Mouse (Mus musculus): ENCODE data around the gene Exd1.

The Exd1 gene

DNA sequence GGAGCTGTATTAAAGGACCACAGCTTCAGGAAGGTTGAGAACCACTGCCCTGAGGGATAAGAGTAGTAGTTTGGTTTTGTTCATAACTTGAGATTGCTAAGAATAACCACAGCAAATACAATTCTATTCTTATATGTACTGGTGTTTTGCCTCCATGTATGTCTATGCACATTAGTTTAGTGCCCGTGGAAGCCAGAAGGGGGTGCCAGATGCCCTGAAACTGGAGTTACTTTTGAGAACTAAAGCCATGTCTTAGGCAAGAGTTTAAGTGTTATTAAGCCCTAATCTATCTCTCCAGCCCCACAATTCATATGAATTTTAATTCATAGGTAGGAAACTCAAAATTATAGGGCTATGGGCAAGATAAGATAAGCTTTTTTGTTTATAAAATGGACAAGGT is 5.3 kb downstream of the Exd1 start:
- WGBS, result 18% methylated on average over 1 of the region's 1 CpGs

DNA sequence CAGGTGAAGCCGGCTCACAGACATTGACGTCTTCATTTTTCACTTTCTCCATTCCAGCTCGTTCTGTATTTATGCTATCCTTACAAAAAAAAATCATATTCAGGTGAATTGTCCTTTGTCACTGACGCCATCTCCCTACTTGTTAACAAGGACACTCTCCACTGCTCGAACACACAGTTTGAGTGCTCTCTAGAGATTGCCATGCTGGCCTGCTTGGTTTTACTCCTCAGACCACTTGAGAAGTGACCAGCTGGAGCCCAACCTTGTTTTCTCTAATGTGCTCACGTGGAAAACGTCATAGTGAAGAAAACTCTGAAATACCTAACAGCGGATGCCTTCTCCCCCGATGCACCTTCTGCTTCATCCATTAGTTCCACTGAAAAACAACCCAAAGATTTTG is 8.6 kb downstream of the Exd1 start:
- 89% methylated on average over 9 of the region's 9 CpGs for WGBS

DNA sequence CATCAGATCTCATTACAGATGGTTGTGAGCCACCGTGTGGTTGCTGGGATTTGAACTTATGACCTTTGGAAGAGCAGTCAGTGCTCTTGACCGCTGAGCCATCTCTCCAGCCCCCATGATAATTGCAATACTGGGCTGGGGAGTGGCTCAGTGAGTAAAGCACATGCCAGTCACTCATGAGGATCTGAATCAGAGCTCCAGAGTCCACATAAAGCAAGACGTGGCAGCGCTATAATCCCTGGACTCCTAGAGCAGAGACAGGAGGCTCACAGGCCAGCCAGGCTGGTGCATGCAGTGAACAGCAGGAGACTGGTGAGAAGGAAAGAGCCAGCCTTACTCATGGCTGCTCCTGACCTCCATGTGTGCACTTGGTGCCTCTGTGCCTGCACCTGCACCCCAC is 22.0 kb downstream of the Exd1 start:
- 64% methylated on average over 4 of the region's 4 CpGs for WGBS

- 63% methylated on average over 4 of the region's 4 CpGs for WGBS
Measured at GRCm38 (mm10) chr2:119523836-119524235, 23.6 kb downstream of the Exd1 start.

- WGBS, result 28% methylated on average over 7 of the region's 7 CpGs
Measured at GRCm38 (mm10) chr2:119520550-119520949, 26.9 kb downstream of the Exd1 start.

GRCm38 (mm10) chr2:119516811-119517210 is 30.6 kb downstream of the Exd1 start:
- WGBS, result 78% methylated on average over 5 of the region's 5 CpGs

DNA sequence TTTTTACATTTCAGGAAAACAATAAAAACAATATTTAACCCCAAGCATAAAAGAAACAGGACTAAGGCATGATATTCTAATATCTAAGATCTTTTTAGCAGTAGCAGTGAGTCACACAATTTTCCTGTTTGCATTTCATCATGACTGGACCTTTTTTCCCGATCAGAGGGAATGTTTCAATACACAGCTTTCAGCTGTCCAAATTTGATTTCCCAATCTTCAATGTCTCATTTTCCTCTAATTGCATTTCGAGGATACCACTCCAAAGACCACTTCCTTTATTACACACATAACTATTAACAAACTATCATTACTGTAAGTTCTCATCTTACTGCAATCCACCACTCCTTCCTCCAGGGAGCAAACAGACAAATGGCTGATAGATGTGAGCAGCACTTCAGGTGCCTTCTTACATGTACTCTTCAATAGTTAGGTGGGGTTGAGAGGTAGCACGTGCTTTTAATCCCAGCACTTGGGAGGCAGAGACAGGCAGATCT is 33.4 kb downstream of the Exd1 start:
- 83% methylated on average over 3 of the region's 3 CpGs for WGBS

DNA sequence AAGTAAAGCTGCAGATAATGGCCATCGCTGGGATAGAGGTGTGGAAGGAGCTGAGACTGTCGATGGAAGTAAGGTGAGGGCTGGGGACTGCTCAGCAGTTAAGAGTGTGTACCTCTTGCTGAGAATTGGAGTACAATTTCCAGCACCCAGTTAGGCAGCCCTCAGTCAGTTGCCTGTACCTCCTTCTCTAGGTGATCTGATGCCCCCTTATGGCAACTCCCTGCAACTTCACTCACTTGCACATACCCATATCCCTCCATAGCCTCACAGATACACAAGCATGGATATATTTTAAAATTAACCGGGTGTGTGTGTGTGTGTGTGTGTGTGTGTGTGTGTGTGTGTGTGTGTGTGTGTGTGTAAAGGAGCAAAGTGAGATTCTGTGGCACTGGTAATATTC is 35.1 kb downstream of the Exd1 start:
- 89% methylated on average over 3 of the region's 3 CpGs for WGBS

- 81% methylated on average over 2 of the region's 2 CpGs for WGBS
Measured at GRCm38 (mm10) chr2:119510856-119511255, 36.6 kb downstream of the Exd1 start.

- WGBS, result 76% methylated on average over 7 of the region's 7 CpGs
Measured at GRCm38 (mm10) chr2:119508518-119508917, 38.9 kb downstream of the Exd1 start.

GRCm38 (mm10) chr2:119500965-119501652 is 46.3 kb downstream of the Exd1 start:
- 85% methylated on average over 2 of the region's 2 CpGs for WGBS

DNA sequence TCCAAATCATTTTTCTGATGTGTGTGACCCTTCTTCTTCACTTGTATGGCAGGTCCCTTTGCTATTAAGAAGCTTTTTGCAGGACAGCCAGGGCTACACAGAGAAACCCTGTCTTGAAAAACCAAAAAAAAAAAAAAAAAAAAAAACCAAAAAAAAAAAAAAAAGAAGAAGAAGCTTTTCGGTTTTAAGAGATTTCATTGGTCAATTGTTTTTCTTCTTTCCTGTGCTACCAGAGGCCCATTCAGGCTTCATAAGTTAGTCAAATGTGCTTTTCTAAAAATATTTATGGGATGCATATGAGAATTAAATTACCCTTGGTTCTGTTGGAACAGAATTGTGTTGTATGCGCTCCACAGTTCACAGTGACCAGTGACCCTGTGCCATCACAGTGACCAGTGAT is 48.6 kb downstream of the Exd1 start:
- 93% methylated on average over 2 of the region's 2 CpGs for WGBS

DNA sequence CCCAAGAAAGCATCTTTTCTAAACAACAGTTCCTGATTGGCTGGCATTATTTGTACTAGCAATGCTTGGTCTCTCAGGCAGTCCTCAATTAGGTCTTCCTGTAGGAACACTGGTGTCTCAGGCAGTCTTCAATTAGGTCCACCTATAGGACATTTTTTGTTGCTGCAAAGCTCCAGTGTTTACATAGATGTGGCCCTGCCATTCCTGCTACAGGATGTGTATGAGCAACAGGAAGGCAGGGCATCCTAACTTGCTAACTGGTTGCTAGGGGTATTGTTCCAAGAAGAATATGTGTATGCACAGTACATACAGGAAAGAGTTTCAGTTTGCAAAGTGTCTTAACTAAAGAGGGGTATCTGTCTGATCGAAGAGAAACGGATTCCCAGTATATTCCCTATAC is 51.3 kb downstream of the Exd1 start:
- WGBS, result 82% methylated on average over 2 of the region's 2 CpGs

DNA sequence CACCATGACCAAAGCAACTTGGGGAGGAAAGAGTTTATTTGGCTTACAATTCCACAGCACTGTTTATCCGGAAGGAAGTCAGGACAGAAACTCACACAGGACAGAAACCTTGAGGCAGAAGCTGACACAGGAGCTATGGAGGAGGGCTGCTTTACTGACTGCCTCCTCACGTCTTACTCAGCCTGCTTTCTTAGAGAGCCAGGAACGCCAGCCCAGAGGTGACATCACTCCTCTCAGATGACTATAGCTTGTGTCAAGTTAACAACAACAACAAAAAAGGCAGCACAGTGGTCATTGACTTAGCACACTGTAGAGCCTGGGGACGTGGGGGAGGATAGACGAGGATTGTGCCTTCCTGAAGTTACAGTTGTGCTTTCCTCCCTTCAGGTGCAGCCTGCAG is 55.5 kb downstream of the Exd1 start:
- WGBS, result 33% methylated on average over 5 of the region's 5 CpGs

GRCm38 (mm10) chr2:119486488-119486887 is 60.9 kb downstream of the Exd1 start:
- WGBS, result 28% methylated on average over 4 of the region's 4 CpGs

GRCm38 (mm10) chr2:119482307-119482706 is 65.1 kb downstream of the Exd1 start:
- 98% methylated on average over 1 of the region's 1 CpGs for WGBS

- 9% methylated on average over 9 of the region's 9 CpGs for WGBS
Measured at GRCm38 (mm10) chr2:119478397-119478749, 69.1 kb downstream of the Exd1 start.

DNA sequence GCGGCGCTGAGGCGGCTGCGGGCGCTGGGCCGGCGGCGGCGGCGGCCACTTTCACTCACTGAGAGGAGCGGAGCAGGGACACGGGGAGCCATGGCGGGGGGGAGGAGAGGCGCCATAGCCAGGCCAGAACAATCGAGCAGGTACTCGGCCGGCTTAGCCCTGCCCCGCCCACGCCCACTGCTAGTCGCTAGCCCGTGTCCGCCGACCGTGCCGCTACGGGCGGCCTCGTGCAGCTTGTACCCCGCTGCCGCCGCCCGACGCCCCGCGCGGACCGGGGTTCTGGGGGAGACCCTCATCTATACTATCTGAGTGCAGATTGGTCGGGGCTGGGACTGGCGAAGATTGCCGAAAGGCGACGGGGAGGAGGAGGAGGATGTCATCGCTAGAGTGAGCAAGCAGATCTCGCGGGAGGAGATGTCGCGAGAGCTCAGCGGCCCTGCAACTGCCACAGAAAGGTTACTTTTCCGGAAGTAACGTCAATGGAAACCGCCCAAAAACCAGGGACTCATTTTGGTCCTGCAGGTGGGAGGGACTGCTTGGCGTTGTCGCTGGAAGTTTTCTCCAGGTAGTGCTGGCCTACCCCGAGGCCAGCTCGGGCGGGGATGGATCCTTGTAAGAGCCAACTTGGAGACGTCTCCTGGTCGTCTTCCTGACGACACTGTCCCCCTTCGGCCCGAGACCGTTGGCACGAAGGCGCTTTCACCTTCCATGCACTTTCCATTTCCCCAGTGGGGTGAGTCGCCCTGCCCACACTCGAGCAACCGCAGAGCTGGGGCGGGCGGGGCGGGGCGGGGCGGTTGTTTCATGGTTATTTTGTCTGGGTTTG is 69.6 kb downstream of the Exd1 start, which contains the start of gene Ino80:
Ino80 (minus strand) TSS at position 117 of the 826 bp plus-strand sequence.
- WGBS, result under 1% methylated on average over 72 of the region's 72 CpGs

DNA sequence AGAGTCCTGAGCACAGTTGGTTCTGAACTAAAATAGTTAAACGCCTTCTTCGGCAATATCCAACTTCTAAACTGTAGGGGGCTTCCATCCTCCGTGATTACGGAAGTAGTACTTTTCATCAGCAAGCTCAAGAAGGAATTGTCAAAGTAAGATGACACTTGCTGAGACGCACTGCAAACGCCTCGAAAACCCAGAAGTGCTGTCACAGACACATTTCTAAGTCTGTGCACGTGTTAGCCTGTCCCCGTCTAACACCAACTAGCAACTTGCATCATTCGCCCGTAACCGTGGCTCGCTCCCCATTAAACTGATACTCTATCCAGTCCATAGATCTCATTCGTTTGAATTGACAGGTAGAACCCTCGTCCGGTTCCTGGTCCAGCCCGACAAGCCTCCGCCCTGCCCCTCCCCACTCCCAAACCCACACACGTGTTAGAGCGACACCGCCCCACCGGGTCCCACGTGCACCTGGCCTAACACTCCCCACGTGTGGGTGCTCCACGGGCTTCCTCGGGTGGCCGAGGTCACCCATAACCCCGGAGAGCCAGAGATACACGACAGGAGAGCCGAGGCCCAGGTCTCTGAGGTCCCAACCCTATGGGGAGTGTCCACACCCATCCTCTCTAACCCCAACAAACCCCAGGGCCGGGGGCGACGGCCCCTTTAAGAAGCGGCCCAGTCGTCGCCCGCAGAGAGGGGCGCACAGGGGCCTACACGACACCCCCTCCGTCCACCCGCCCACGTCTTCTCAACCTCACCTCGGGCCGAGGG is 70.6 kb downstream of the Exd1 start:
- WGBS, result under 1% methylated on average over 42 of the region's 44 CpGs

DNA sequence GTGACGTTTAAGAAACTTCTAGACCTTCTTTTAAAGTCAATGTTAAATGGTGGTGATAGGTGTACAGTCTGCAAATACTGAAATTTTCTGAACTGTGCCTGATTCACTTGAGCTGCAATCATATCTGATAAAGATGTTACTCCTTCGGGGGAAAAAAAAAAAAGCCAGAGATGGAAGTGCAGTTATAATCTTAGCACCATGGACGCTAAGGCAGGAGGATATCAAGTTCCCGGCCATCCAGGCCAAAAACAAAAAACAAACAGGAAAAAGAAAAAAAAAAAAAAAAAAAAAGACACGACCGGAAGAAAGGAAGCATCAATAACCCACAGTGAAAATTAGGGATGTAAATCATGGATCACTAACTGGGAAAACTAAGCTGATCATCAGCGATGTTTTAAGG is 71.3 kb downstream of the Exd1 start:
- 8% methylated on average over 7 of the region's 7 CpGs for WGBS

Measured in cerebral cortex, adult 2 months (tissue).